Mouse (Mus musculus): Measurements from ENCODE around the gene Ftsj3.

GRCm38 (mm10) chr11:106305348-106306064, 49.6 kb upstream of the Ftsj3 start:
- TF ChIP-seq CTCF (IDR thresholded peaks at IDR 0.05; ENCODE audit: low read depth, low read length), result no peak
- TF ChIP-seq POLR2A (IDR thresholded peaks at IDR 0.05; ENCODE audit: extremely low read depth, insufficient read depth, low read length), result no peak

Data from liver, adult 2 months (tissue).